Mouse (Mus musculus): ENCODE measurements around the gene Osbpl9. TPM values are rescaled to one million over a fixed set of nuclear protein-coding genes. Genes with fewer than 3 reads are reported as not detected.

Gene Osbpl9
- total RNA-seq, 2 experiments from 2014 or later, result 42.8 to 45.0 TPM

GRCm38 (mm10) chr4:109210881-109211280, 8.8 kb upstream of the Osbpl9 start:
- ATAC-seq (replicated peaks; ENCODE audit: low FRiP score, low TSS enrichment, poor library complexity, severe bottlenecking), result no peak

GRCm38 (mm10) chr4:109210253-109210652, 8.2 kb upstream of the Osbpl9 start:
- ATAC-seq (replicated peaks; ENCODE audit: low FRiP score, low TSS enrichment, poor library complexity, severe bottlenecking), result no peak

DNA sequence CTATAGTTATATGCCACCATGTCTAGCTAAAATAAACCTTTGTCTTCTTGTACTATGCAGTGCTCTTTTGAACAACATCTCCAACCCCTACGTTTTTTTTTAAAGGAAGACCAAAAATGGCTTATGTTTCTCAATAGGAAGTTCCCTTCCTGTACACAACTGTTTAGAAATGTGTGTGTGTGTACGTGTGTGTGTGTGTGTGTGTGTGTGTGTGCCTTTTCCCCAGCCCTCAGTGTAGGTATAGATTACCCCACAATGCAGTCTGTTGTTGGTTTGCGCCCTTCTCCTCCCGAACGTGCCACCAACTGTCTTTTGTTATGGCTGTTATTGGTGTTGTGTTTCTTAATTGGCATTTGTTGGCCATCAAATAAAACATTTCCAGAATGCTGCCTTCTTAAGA, 5.5 kb upstream of the Osbpl9 start:
- ATAC-seq (replicated peaks; ENCODE audit: low FRiP score, low TSS enrichment, poor library complexity, severe bottlenecking), result no peak

- no peak for ATAC-seq (replicated peaks; ENCODE audit: low FRiP score, low TSS enrichment, poor library complexity, severe bottlenecking)
These were observed 2.3 kb upstream of the Osbpl9 start for GRCm38 (mm10) chr4:109204416-109204815.

DNA sequence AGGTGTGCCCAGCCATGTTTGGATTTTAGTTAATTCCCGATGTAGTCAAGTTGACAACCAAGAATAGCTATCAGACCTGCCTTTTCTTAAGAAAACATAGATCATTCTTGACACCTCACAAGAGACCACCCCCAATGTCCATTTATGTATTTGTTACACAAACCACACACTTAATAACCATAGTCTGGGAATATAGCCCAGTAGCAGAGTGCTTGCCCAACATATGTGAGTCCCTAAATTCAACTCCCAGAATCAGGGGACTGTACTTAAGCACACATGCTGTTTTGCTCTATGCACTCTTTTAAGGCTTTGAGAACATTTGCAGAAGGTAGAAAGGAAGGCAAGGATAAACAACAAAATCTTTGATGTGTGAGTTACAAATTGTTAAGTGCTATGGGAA, 1.9 kb upstream of the Osbpl9 start:
- no peak for ATAC-seq (replicated peaks; ENCODE audit: low FRiP score, low TSS enrichment, poor library complexity, severe bottlenecking)

DNA sequence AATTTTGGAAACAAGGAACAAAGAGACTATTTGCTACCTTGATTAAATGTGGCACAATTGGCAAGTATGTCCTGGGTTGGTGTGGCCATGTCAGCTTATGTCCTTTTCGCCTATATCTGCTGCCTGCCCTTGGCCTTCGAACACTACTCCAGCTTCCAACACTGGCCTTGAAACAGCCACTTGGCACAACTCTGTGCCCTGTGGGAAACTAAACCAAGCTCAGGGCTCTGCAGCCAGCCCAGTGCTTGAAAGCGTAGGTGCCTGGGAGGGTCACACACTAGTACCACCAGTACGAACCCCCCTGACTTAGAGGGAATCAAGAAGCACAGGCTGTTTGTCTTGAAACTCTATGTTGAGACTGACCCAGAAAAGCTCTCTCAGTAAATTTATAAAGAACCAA, 3.0 kb downstream of the Osbpl9 start:
- ATAC-seq (replicated peaks; ENCODE audit: low FRiP score, low TSS enrichment, poor library complexity, severe bottlenecking), result no peak

- no peak for ATAC-seq (replicated peaks; ENCODE audit: low FRiP score, low TSS enrichment, poor library complexity, severe bottlenecking)
These were observed 6.0 kb downstream of the Osbpl9 start for GRCm38 (mm10) chr4:109195900-109196629.

DNA sequence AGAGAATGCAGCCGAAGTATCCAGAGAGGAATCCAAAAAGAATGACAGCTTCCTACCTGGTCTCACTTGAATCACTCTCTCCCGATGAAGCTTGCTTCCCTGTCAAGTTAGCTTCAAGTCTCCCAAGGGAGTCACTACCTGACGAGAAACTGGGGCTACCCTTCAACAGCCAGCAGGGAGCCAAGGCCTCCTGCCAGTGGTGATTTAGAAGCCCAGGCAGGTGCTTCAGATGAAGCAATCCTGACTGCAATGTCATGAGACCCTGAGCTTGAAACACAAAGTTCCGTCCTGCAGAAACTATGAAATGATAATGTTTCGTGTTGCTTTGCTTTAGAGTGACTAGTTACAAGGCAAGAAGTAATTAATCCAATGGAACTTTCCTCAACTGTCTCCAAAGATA, 8.2 kb downstream of the Osbpl9 start:
- no peak for ATAC-seq (replicated peaks; ENCODE audit: low FRiP score, low TSS enrichment, poor library complexity, severe bottlenecking)

- ATAC-seq (replicated peaks; ENCODE audit: low FRiP score, low TSS enrichment, poor library complexity, severe bottlenecking), result no peak
These were observed 10.5 kb downstream of the Osbpl9 start for GRCm38 (mm10) chr4:109191598-109191997.

- ATAC-seq (replicated peaks; ENCODE audit: low FRiP score, low TSS enrichment, poor library complexity, severe bottlenecking), result no peak
These were observed 16.3 kb downstream of the Osbpl9 start for GRCm38 (mm10) chr4:109185616-109186405.

DNA sequence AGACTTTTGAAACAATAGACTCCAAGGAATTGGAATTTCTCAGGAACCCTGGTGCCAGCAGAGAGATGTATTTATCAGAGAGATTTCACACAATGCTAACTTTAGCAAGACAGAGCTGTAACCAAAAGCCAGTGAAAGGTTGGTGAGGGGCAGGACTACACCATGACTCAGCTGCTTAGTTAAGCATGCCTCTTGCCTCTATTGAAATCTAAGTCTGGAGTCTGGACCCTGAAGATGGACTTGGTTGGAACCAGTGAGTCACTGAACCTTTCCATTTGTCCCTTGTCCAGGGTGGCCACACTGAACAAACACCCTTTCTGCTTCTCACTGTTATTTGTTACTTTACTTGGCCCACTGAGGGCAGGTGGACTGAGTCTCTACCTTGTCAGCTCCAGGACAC, 26.4 kb downstream of the Osbpl9 start:
- no peak for ATAC-seq (replicated peaks; ENCODE audit: low FRiP score, low TSS enrichment, poor library complexity, severe bottlenecking)

DNA sequence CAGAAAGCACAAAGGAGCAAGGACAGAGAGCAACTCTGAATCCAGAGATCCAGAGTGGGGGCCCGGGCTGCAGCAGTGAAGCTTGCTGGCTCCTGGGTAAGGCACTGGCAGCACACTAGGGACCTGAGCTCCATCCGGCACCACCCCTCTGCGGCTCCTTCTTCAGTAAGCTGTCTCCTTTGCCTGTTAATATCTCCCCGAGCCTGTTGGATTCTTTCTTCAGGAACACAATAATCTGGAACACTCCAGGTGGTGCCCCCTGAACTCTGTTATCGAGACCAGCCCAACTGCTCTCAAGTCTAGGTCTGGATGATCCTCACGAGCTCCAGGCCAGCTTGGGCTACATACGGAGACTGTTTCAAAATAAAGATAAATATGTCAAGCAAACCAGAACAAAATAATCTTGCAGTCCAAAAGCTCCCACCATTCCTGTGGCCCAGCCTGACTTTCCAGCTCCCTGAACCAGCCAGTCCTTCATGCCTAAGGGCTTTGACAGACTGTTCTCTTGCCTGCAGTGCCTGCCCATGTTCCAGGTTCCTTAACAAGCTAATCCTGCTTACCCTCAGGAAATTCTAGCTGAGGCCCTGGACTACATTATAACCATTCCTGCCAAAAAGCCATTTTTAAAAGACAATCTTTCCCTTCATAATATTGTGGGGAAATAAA, 28.2 kb downstream of the Osbpl9 start:
- ATAC-seq (replicated peaks; ENCODE audit: low FRiP score, low TSS enrichment, poor library complexity, severe bottlenecking), result no peak

DNA sequence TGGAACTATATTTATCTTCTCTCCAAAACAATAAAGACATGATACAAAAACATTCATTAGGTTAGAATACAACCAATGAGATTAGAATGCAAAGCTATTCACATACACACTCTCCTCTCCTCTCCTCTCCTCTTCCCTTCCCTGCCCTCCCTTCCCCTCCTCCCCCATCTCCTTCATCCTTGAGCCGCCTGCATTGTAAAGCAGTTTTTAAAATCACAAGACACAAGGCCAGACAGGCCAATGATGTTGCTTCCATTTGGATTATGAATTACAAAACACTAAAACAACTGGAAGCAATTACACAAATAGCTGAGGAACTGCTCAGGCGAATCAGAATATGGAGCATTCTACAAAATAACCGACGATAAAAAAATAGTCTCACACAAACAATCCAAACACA, 28.7 kb downstream of the Osbpl9 start:
- no peak for ATAC-seq (replicated peaks; ENCODE audit: low FRiP score, low TSS enrichment, poor library complexity, severe bottlenecking)

- ATAC-seq (replicated peaks; ENCODE audit: low FRiP score, low TSS enrichment, poor library complexity, severe bottlenecking), result peak; percentile 81
These were observed 36.4 kb downstream of the Osbpl9 start for GRCm38 (mm10) chr4:109165521-109166173.

DNA sequence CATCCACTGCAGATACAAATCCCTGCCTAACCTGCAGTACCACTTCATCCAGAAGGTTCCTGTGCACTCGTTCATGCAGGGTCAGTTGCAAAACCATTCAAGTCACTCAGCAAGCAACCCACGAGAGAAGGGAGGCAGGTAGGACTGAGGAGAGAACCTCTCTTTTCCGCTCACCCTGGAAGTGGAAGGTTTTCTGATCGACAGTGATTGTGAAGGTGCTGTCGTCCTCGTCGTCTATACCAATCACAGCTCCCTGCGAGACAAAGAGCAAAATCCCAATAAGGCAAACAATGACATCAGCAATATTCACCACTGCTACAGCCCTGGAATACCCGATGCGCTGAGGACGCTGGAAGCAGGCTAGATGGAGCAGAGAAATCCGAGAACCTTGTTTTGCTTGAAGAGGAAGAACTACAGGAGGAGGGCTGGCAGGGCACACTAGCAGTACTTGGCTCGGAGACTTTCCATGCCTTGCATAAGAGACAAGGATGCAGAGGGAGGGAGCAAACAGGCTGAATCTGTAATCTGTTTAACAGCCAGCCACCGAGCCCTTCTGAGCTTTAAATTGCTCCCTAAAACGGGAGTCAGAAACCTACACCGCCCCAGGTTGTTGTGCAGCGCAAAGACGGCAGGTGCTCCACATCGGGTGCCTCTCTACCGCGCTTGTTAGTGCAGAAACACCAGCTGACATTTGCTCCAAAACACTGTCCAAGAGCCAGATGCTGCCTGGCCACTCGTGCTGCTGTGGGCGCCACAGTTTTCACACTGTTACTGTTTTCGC, 45.4 kb downstream of the Osbpl9 start:
- no peak for ATAC-seq (replicated peaks; ENCODE audit: low FRiP score, low TSS enrichment, poor library complexity, severe bottlenecking)

DNA sequence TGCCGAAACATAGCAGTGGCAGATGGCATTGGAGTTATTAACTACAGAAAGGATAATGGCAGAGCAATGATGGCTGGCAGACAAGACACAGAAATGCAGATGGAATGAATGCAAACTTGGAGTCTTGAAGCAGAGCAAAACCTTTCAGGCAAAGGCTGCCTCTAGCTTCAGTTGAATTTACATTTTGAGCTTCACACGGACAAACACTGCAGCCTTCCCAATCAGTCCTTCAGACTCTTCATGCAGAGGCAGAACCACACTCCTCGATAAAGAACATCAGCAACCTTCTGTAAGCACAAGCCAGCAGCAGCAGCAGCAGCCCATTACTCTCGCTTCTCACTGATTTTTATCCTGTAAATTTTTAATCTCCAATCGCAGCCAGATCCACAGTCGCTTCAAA, 46.0 kb downstream of the Osbpl9 start:
- ATAC-seq (replicated peaks; ENCODE audit: low FRiP score, low TSS enrichment, poor library complexity, severe bottlenecking), result no peak

DNA sequence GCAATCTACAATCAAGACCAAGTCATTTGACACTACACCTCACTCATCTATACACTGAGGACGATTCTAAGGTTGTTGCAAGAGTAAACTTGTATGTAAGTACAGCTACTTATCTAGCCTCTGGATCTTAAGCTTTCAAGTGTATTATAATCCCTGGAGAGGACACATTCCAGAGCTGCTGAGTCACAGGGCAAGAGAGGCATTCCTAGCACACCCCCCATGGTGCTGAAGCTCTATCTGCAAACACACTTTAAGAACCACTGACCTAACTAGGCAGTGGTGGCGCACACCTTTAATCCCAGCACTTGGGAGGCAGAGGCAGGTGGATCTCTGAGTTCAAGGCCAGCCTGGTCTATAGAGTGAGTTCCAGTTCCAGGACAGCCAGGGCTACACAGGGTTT, 51.9 kb downstream of the Osbpl9 start:
- ATAC-seq (replicated peaks; ENCODE audit: low FRiP score, low TSS enrichment, poor library complexity, severe bottlenecking), result no peak

GRCm38 (mm10) chr4:109149411-109149810, 52.7 kb downstream of the Osbpl9 start:
- ATAC-seq (replicated peaks; ENCODE audit: low FRiP score, low TSS enrichment, poor library complexity, severe bottlenecking), result peak; percentile 75
